Mouse (Mus musculus): Measurements from ENCODE around the gene Areg. TPM values are rescaled to one million over a fixed set of nuclear protein-coding genes. Genes with fewer than 3 reads are reported as not detected.

The Areg gene
- polyA plus RNA-seq (2012; rRNA removed) = 0.24 and 0.27 TPM in 2 replicates

GRCm38 (mm10) chr5:91139446-91139873 lies at the start of gene Areg:
Gene Areg, plus strand, starts transcription at chr5:91139599.

Other genes starting within 250 kb of the Areg start
- 0.31 and 3.1 TPM in 2 replicates for gene Cxcl1, start 248.4 kb upstream of the Areg start, polyA plus RNA-seq (2012; rRNA removed)
- gene Cxcl2, start 235.7 kb upstream of the Areg start, polyA plus RNA-seq (2012; rRNA removed) = 0.48 and 1.7 TPM in 2 replicates
- gene Mthfd2l, start 208.5 kb upstream of the Areg start, polyA plus RNA-seq (2012; rRNA removed) = 55.4 and 62.2 TPM in 2 replicates
- 0.20 and 0.38 TPM in 2 replicates for gene Epgn, start 112.1 kb upstream of the Areg start, polyA plus RNA-seq (2012; rRNA removed)
- not detected in 2 replicates for gene Ereg, start 65.0 kb upstream of the Areg start, polyA plus RNA-seq (2012; rRNA removed)